Mouse (Mus musculus) heart, embryonic 16.5 days (tissue): ENCODE measurements around the gene Tnip3. TPM values are rescaled to one million over a fixed set of nuclear protein-coding genes. Genes with fewer than 3 reads are reported as not detected.

Source experiments
- ATAC-seq: fragments of 200-750 bp; cut with Nextera tagmentation; replicated peaks from 2 replicates; pipeline ENCODE4 v1.8.0; 2017; ENCODE audit warnings: moderate number of reproducible peaks; ENCODE audit not compliant: insufficient read depth, low FRiP score; ENCODE audit errors: extremely low read depth
- H3K27ac ChIP-seq: fragments of 300-500 bp; sonication (generic); 2 replicates; pipeline ENCODE4 v1.5.1; 2014; ENCODE audit warnings: mild to moderate bottlenecking, low read length, control low read depth, moderate library complexity
- H3K27me3 ChIP-seq: fragments of 300-500 bp; sonication (generic); 2 replicates; pipeline ENCODE4 v1.6.1; 2014; ENCODE audit warnings: low read length, mixed read lengths; ENCODE audit not compliant: control insufficient read depth, insufficient read depth
- H3K36me3 ChIP-seq: fragments of 300-500 bp; sonication (generic); 2 replicates; pipeline ENCODE4 v1.6.1; 2014; ENCODE audit not compliant: control insufficient read depth, insufficient read depth
- H3K4me1 ChIP-seq: fragments of 300-500 bp; sonication (generic); 2 replicates; pipeline ENCODE4 v1.6.1; 2014; ENCODE audit warnings: low read length, mixed read lengths; ENCODE audit not compliant: control insufficient read depth, insufficient read depth
- H3K4me2 ChIP-seq: fragments of 300-500 bp; sonication (generic); 2 replicates; pipeline ENCODE4 v1.6.1; 2014; ENCODE audit warnings: low read depth, mild to moderate bottlenecking, control low read depth, low read length
- H3K4me3 ChIP-seq: fragments of 300-500 bp; sonication (generic); 2 replicates; pipeline ENCODE4 v1.5.1; 2014; ENCODE audit warnings: mild to moderate bottlenecking, control low read depth, low read length
- H3K9ac ChIP-seq: fragments of 300-500 bp; sonication (generic); 2 replicates; pipeline ENCODE4 v1.6.1; 2014; ENCODE audit warnings: low read length, control low read depth
- H3K9me3 ChIP-seq: fragments of 300-500 bp; sonication (generic); replicated peaks from 2 replicates; pipeline ENCODE4 v1.6.1; 2016; ENCODE audit warnings: low read length; ENCODE audit not compliant: control insufficient read depth
- WGBS: fragments of 180-500 bp; shearing (Covaris S2); extraction: QIAGEN DNeasy Blood & Tissue Kit; methylation state at CpG from one replicate; pipeline ENCODE4 v1.1.7; 2014; 5-methylcytosine and 5-hydroxymethylcytosine counted together
- polyA plus RNA-seq: library from polyadenylated mRNA; unstranded; fragments of >200 nt; fragmentation: Nextera tagmentation; extraction: Ambion mirVana; gene quantifications from 2 replicates; pipeline ENCODE4 v1.2.1, GENCODE M21; 2015

The Tnip3 gene
- polyA plus RNA-seq, 1 experiment from 2014 or later = 2.6 TPM

GRCm38 (mm10) chr6:65661272-65661671 is 136.2 kb downstream of the Tnip3 start:
- no peak overlapping the region for H3K4me2 ChIP-seq
- no peak for ATAC-seq
- peaks cover 7% of the 10 kb centered on the region for H3K4me1 ChIP-seq
- no peak overlapping the region for H3K27ac ChIP-seq
- no peak overlapping the region for H3K4me3 ChIP-seq
- H3K27me3 ChIP-seq = no peaks in the 10 kb centered on the region
- peaks cover 2% of the 10 kb centered on the region; the same call in 1 of the 2 replicates for H3K9me3 ChIP-seq
- no peak overlapping the region for H3K9ac ChIP-seq
- WGBS = 67% methylated on average over 4 of the region's 4 CpGs
- H3K36me3 ChIP-seq = no peaks in the 10 kb centered on the region

- peaks cover 7% of the 10 kb centered on the region for H3K4me1 ChIP-seq
- no peak overlapping the region for H3K27ac ChIP-seq
- no peak for ATAC-seq
- H3K4me3 ChIP-seq = no peak overlapping the region
- no peaks in the 10 kb centered on the region for H3K36me3 ChIP-seq
- no peak overlapping the region for H3K4me2 ChIP-seq
- H3K9ac ChIP-seq = no peak overlapping the region
- no peaks in the 10 kb centered on the region for H3K27me3 ChIP-seq
- peaks cover 2% of the 10 kb centered on the region; the same call in 1 of the 2 replicates for H3K9me3 ChIP-seq
- WGBS = 32% methylated on average over 2 of the region's 2 CpGs
These were observed 136.9 kb downstream of the Tnip3 start for GRCm38 (mm10) chr6:65662050-65662449.

GRCm38 (mm10) chr6:65663990-65664389 is 138.9 kb downstream of the Tnip3 start:
- ATAC-seq = peak; percentile 28; the same call in 1 of the 2 replicates
- no peak overlapping the region for H3K27ac ChIP-seq

GRCm38 (mm10) chr6:65666295-65666694 is 141.2 kb downstream of the Tnip3 start:
- H3K27ac ChIP-seq = no peak overlapping the region
- no peaks in the 10 kb centered on the region for H3K9me3 ChIP-seq
- H3K9ac ChIP-seq = no peak overlapping the region
- H3K36me3 ChIP-seq = no peaks in the 10 kb centered on the region
- H3K4me3 ChIP-seq = no peak overlapping the region
- H3K27me3 ChIP-seq = no peaks in the 10 kb centered on the region; the same call in 1 of the 2 replicates
- no peak overlapping the region for H3K4me2 ChIP-seq
- 94% methylated on average over 3 of the region's 3 CpGs for WGBS
- ATAC-seq = no peak
- peaks cover 12% of the 10 kb centered on the region for H3K4me1 ChIP-seq

More at GRCm38 (mm10) chr6:65663990-65664389, 138.9 kb downstream of the Tnip3 start:
- Histone ChIP-seq H3K4me1 (peaks cover 7% of the 10 kb centered on the region), H3K4me3 (no peak overlapping the region), H3K36me3 (no peaks in the 10 kb centered on the region), H3K27me3 (no peaks in the 10 kb centered on the region), H3K9ac (0 out of 2 replicates have a peak overlapping the region, but pooled peaks have one; percentile 11), H3K9me3 (no peaks in the 10 kb centered on the region), H3K4me2 (peak overlapping the region; percentile 23)
- 32% methylated on average over 6 of the region's 6 CpGs for WGBS

GRCm38 (mm10) chr6:65669971-65670370 is 144.9 kb downstream of the Tnip3 start:
- H3K4me2 ChIP-seq = no peak overlapping the region
- H3K27me3 ChIP-seq = no peaks in the 10 kb centered on the region; the same call in 1 of the 2 replicates
- no peaks in the 10 kb centered on the region for H3K9me3 ChIP-seq
- no peak overlapping the region for H3K27ac ChIP-seq
- ATAC-seq = no peak
- no peak overlapping the region for H3K9ac ChIP-seq
- 66% methylated on average over 2 of the region's 2 CpGs for whole genome bisulfite sequencing
- no peak overlapping the region for H3K4me3 ChIP-seq
- H3K36me3 ChIP-seq = no peaks in the 10 kb centered on the region
- peaks cover 8% of the 10 kb centered on the region; the same call in 1 of the 2 replicates for H3K4me1 ChIP-seq

GRCm38 (mm10) chr6:65670981-65671411 is 145.9 kb downstream of the Tnip3 start:
- Histone ChIP-seq H3K9me3 (no peaks in the 10 kb centered on the region), H3K4me1 (peaks cover 8% of the 10 kb centered on the region; the same call in 1 of the 2 replicates), H3K36me3 (no peaks in the 10 kb centered on the region), H3K27ac (peak overlapping the region; percentile 14; the same call in 1 of the 2 replicates), H3K4me3 (peak overlapping the region; percentile 82), H3K4me2 (peak overlapping the region; percentile 88), H3K9ac (peak overlapping the region; percentile 61), H3K27me3 (no peaks in the 10 kb centered on the region; the same call in 1 of the 2 replicates)
- WGBS = 7% methylated on average over 20 of the region's 21 CpGs
- peak; percentile 24; the same call in 1 of the 2 replicates for ATAC-seq

GRCm38 (mm10) chr6:65671451-65671850 is 146.3 kb downstream of the Tnip3 start, which contains the start of gene Ndnf:
Gene Ndnf, plus strand, starts transcription at chr6:65671590.
- Histone ChIP-seq H3K27ac (peak within 1 kb of the TSS; percentile 77), H3K4me1 (peaks cover 8% of the 10 kb centered on the region; the same call in 1 of the 2 replicates), H3K4me3 (peak within 1 kb of the TSS; percentile 82), H3K36me3 (no peaks in the 10 kb centered on the region), H3K27me3 (no peaks in the 10 kb centered on the region; the same call in 1 of the 2 replicates), H3K9me3 (no peaks in the 10 kb centered on the region), H3K9ac (peak within 1 kb of the TSS; percentile 79), H3K4me2 (peak within 1 kb of the TSS; percentile 88)
- WGBS = under 1% methylated on average over 30 of the region's 45 CpGs
- ATAC-seq = peak; percentile 94

- H3K4me2 ChIP-seq = peak overlapping the region; percentile 88
- no peaks in the 10 kb centered on the region for H3K36me3 ChIP-seq
- H3K9ac ChIP-seq = peak overlapping the region; percentile 79
- whole genome bisulfite sequencing = under 1% methylated on average over 57 of the region's 57 CpGs
- H3K4me1 ChIP-seq = peaks cover 8% of the 10 kb centered on the region; the same call in 1 of the 2 replicates
- H3K4me3 ChIP-seq = peak overlapping the region; percentile 82
- 0 out of 2 replicates have a peak, but pooled peaks have one; percentile 16 for ATAC-seq
- H3K27ac ChIP-seq = no peak overlapping the region
- no peaks in the 10 kb centered on the region for H3K9me3 ChIP-seq
- no peaks in the 10 kb centered on the region; the same call in 1 of the 2 replicates for H3K27me3 ChIP-seq
These were observed 147.3 kb downstream of the Tnip3 start for GRCm38 (mm10) chr6:65672131-65673031.
